Mouse (Mus musculus): ENCODE results near the gene Rbpms2.

DNA sequence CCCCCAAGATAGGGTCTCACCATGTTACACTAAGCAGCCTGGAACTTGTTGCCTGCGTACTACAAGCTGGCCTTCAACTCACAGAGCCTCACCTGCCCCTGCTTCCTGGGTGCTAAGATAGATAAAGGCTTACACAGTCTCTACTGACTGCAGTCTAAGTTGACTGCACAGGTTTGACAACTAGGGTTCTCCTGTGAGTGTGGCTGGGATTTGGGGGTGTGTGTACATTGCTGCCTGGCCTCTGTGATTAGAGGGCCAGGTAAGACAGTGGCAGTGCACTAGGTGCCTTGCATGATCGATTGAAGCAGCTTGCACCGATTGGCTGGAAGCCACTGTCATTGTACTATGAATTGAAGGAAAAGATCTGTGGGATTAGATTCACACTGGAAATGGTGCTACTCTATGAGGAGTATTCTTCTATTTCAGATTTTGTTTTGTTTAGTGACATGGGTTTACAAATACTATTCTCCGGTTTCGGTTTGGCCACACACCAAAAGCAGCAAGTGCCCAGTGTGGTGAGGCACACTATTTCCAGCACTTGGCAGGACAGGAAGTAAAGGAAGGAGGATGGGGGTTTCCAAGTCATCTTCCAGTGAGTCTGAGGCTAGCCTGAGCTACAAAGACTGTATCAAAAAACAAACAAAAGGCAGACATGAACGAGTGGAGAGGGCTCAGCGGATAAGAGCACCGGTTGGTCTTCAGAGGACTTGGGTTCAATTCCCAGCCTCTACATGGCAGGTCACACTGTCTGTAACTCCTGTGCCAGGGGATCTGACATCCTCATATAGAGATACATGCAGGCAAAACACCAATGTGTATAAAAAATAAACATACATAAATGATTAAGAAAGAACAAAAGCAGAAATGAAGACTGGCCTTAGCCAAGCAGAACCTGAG lies 46.3 kb downstream of the Rbpms2 start:
- no peak for TF ChIP-seq CTCF (IDR thresholded peaks at IDR 0.05; ENCODE audit: low read depth, low read length)
- no peak for TF ChIP-seq POLR2A (IDR thresholded peaks at IDR 0.05; ENCODE audit: extremely low read depth, insufficient read depth, low read length)

All from liver, adult 2 months (tissue).